Mouse (Mus musculus): ENCODE data around the gene Dcp1b. TPM values are rescaled to one million over a fixed set of nuclear protein-coding genes. Genes with fewer than 3 reads are reported as not detected.

The Dcp1b gene
- polyA plus RNA-seq, 1 experiment = 4.9 TPM

DNA sequence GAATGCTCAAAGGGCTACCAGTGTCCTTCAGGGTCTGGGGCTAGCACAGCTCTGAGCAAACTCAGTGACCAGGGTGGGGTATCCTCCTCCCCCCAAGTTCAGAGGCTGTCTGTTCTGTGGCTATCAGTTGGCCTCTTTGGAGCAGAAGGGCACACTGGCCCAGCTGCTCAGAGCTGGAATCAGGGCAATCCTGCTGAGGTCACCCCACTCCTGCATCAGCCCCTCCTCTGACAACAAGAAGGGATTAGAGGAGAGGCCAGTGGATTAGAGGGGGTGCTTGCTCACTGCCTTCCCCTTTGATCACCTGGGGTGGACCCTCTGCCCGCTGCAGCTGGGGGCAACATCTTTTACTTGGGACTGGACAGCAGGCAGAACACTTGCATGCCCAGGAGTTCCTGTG is 61.2 kb downstream of the Dcp1b start, which contains the start of gene Cacna2d4:
Gene Cacna2d4 (plus strand): TSS at position 286 of the 400 bp plus-strand sequence.
- H3K4me3 ChIP-seq (ENCODE audit: insufficient read depth, low read depth, low read length) = no peak within 1 kb of the TSS
- H3K4me1 ChIP-seq (ENCODE audit: control insufficient read depth, insufficient read depth, insufficient read length, low read length) = no peaks in the 10 kb centered on the region

DNA sequence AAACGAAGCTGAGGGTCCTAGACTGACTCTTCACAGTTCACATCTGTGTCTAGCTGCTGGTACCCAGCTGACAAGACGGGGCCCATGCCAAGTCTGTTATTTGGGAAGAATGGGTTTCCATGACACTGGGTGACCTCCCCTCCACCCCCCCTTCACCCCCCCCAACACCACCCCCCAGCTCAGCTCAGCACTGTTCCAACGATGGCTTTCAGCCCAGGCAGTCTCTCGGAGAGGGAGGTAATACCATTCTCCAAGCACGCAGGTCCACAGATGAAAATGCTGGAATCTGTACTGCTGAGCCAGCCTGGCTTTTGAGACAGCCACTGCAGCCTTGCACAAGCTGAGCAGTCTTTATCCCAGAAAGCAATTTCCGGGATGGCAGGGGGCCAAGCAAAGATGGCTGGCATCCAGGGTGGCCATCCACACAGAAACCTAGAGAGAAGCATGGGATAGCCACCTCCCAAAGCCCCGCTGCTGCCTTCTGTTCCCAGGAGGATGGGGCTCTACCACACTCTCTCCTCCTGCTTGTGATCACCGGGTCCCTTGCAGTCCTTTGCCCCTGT is 62.5 kb downstream of the Dcp1b start:
- no peak overlapping the region for H3K4me3 ChIP-seq (ENCODE audit: insufficient read depth, low read depth, low read length)
- H3K27ac ChIP-seq (replicated peaks; ENCODE audit: low read depth, low read length) = no peak overlapping the region
- no peaks in the 10 kb centered on the region for H3K4me1 ChIP-seq (ENCODE audit: control insufficient read depth, insufficient read depth, insufficient read length, low read length)

More for the DNA sequence above, 61.2 kb downstream of the Dcp1b start, which contains the start of gene Cacna2d4:
- no peak within 1 kb of the TSS for H3K27ac ChIP-seq (replicated peaks; ENCODE audit: low read depth, low read length)

DNA sequence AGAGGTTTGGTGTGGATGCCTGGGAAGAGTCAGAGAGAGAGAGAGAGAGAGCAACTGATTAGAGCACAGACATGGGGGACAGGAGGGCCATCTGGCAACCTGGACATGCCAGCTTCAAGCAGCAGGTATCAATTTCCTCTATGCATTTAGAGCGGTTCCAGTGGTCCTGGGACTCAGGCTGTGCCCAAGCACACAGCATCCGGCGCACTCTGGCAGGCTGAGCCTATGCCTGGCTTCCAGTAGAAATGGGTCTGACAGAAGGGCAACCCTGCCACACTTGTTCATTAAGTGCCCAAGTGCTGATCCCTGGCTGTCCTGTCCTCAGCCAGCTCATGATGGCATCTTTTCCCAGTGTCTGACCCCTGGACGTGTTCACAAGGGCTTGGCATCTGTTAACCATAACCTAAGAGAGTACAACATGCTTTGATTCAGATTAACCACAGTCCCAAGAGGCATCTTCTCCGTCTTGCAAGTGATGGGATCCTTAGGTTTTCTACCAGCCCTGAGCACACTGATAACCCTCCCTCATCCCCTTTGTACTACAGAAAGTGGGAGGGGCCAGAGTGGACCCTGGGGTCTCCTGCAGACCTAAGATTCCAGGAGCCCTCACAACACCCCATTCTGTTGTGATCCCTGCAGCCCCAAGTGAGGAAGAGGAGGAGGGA is 64.4 kb downstream of the Dcp1b start:
- Histone ChIP-seq H3K27ac (replicated peaks; ENCODE audit: low read depth, low read length) (no peak overlapping the region), H3K4me3 (ENCODE audit: insufficient read depth, low read depth, low read length) (no peak overlapping the region), H3K4me1 (ENCODE audit: control insufficient read depth, insufficient read depth, insufficient read length, low read length) (no peaks in the 10 kb centered on the region)

DNA sequence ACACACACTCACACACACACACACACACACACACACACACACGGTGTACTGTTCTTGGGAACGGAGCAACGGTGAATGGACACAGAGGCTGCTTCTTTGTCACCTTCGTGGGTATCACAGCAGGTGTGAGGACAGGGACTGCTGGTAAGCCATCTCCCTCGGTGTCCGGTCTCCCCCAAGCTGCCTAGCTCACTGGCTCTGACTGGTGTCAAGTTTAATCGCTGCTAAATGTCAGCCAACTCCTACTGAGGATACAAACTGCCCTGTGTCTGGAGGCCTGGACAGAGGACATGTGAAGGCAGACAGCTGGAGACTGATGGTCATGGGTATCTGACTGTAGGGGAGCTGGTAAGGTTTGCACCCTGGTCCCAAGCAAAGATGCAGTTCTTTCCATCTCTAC is 65.2 kb downstream of the Dcp1b start:
- Histone ChIP-seq H3K4me1 (ENCODE audit: control insufficient read depth, insufficient read depth, insufficient read length, low read length) (no peaks in the 10 kb centered on the region), H3K4me3 (ENCODE audit: insufficient read depth, low read depth, low read length) (no peak overlapping the region), H3K27ac (replicated peaks; ENCODE audit: low read depth, low read length) (no peak overlapping the region)

DNA sequence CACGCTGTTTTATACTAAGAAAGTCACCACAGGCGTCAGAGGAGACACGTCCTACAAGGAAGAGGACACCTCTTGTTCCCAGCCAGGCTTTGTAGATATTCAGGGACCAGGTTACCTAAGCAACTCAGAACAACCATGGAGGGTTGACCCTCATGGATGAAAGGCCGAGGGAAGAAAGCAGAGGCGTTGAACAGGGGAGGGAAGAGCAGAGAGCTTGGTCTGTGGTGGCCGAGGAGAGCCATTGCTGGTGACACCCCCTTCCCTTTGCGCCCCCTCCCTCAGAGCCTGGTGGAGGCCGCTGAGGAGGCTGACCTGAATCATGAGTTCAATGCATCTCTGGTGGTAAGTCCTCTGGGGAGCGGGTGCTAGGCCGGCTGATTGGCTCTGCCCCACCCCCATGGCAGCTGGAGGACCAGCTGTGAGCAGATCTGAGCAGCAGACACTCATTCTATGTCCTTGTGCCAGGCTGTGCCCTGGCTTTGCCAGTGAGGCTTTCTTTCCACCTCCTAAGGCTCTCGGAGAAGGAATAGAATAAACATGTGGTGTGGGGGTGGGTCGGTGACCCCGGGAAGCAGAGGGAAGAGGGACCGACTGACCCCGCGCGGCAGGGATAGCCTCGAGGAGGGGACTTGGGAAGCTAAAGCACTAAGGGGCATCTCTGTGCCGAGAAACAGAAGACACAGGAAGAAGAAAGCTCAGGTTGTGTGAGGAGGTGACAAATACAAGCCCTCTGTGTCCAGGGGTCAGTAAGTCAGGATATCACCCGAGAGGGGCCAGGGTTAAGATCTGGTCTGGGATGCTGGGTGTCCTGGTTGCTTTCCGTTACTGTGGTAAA is 66.0 kb downstream of the Dcp1b start:
- no peak overlapping the region for H3K4me3 ChIP-seq (ENCODE audit: insufficient read depth, low read depth, low read length)
- no peak overlapping the region for H3K27ac ChIP-seq (replicated peaks; ENCODE audit: low read depth, low read length)
- no peaks in the 10 kb centered on the region for H3K4me1 ChIP-seq (ENCODE audit: control insufficient read depth, insufficient read depth, insufficient read length, low read length)

DNA sequence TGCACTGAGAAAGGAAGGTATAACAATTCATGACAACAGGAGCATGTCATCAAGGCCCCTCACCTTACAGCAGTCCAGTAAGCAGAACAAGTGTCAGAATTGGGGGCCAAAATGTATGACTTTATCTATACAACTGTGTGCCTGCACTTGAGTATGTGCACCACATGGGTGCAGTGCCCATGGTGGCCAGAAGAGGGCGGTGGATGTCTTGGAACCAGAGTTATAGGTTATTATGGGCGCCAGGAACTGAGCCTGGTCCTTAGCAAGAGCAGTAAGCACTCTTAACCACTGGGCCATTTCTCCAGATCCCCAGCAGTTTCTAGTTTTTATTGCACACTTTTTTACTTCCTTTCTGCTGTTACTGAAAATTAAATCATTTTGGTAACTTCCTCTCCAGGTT is 71.0 kb downstream of the Dcp1b start:
- H3K4me3 ChIP-seq (ENCODE audit: insufficient read depth, low read depth, low read length) = no peak overlapping the region
- no peaks in the 10 kb centered on the region for H3K4me1 ChIP-seq (ENCODE audit: control insufficient read depth, insufficient read depth, insufficient read length, low read length)
- H3K27ac ChIP-seq (replicated peaks; ENCODE audit: low read depth, low read length) = no peak overlapping the region

DNA sequence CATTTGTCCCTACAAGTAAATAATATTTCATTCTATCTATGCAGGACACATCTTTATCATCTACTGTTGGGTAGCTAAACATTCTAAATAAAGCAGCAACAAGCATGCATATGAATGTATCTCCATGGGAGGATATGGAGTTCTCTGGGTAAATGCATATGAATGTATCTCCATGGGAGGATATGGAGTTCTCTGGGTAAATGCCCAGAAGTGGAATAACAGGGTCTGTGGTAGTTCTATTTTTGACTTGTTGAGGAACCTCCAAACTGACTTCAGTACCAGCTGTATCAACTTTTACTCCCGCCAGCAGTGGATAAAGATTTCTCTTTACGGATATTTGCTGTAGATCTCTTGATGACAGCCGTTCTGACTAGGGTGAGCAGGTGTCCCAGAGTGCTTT is 73.5 kb downstream of the Dcp1b start:
- H3K4me1 ChIP-seq (ENCODE audit: control insufficient read depth, insufficient read depth, insufficient read length, low read length) = no peaks in the 10 kb centered on the region
- H3K4me3 ChIP-seq (ENCODE audit: insufficient read depth, low read depth, low read length) = no peak overlapping the region
- no peak overlapping the region for H3K27ac ChIP-seq (replicated peaks; ENCODE audit: low read depth, low read length)

DNA sequence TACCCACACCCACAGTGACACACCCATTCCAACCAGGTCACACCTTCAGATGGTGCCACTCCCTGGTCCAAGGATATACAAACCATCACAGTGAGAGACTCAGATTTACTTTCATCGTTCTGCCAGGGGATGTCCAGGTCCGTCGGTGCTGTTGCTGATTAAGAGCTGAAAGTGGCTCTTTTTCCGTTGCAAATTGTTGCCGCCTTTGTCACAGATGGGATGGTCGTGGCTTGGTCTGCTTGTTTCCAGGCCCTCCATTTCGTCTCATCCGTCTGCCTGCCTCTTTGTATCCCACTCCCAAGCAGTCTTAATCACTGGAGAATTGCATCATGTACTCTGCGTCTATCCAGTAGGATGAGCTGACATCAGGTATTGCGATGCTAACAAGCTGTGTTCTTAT is 74.7 kb downstream of the Dcp1b start:
- no peak overlapping the region for H3K27ac ChIP-seq (replicated peaks; ENCODE audit: low read depth, low read length)
- no peaks in the 10 kb centered on the region for H3K4me1 ChIP-seq (ENCODE audit: control insufficient read depth, insufficient read depth, insufficient read length, low read length)
- H3K4me3 ChIP-seq (ENCODE audit: insufficient read depth, low read depth, low read length) = no peak overlapping the region

DNA sequence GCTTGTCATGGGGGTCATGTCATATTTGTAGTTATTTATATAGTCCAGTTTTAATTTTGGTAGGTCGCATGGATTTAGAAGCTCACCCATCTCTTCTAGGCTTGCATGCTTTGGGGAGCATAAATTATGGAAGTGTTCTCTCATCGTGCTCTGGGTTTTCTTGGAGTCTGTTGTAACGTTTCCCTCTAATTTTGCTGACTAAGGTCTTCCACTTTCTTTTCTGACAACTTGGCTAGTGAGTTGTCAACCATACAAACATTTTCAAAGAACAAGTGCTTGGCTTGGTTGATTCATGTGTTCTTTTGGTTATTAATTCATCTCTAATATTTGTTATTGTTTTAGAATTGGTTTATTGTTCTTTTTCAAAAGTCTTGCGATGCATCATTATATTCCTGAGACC is 76.7 kb downstream of the Dcp1b start:
- Histone ChIP-seq H3K4me3 (ENCODE audit: insufficient read depth, low read depth, low read length) (no peak overlapping the region), H3K4me1 (ENCODE audit: control insufficient read depth, insufficient read depth, insufficient read length, low read length) (no peaks in the 10 kb centered on the region), H3K27ac (replicated peaks; ENCODE audit: low read depth, low read length) (no peak overlapping the region)

Other genes starting within 250 kb of the Dcp1b start
- gene Cacna1c, start 21.2 kb downstream of the Dcp1b start, polyA plus RNA-seq (2012; ENCODE audit: insufficient read depth, insufficient read length, missing spikeins) = 0.48 and 2.1 TPM in 2 replicates
- gene Cacna2d4, start 61.3 kb downstream of the Dcp1b start, polyA plus RNA-seq (2012; ENCODE audit: insufficient read depth, insufficient read length, missing spikeins) = not detected in 2 replicates
- gene Lrtm2, start 155.5 kb downstream of the Dcp1b start, polyA plus RNA-seq (2012; ENCODE audit: insufficient read depth, insufficient read length, missing spikeins) = 0.54 TPM in 1 of 2 replicates, not detected in the other
- 370 and 390 TPM in 2 replicates for gene Adipor2, start 242.5 kb downstream of the Dcp1b start, polyA plus RNA-seq (2012; ENCODE audit: insufficient read depth, insufficient read length, missing spikeins)

Data from brown adipose tissue, adult 24 weeks (tissue).